Mouse (Mus musculus): Measurements from ENCODE around the gene Pigc. TPM values are rescaled to one million over a fixed set of nuclear protein-coding genes. Genes with fewer than 3 reads are reported as not detected.

Pigc gene
- total RNA-seq, 1 experiment = 6.4 TPM

DNA sequence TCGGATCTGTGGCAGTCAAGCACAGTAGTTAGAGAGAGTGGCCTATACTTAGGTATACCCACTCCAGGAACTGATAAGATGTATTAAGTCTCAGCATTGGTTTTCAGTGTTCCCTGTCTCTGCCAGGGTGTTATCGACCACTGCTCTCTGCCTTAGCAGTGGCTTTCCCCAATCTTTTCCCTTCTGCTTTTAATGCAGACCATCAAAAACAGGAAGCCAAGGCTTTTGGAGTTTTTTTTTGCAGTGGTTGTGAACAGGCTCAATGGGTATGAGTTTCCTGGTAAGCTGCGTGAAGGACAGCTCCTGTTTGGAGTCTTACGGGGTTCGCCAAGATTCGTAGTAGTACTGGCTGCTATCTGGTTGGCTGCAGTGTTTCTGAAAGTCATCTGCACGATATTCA lies 23.4 kb downstream of the Pigc start:
- Histone ChIP-seq H3K27ac (ENCODE audit: insufficient read depth, low read depth, low read length, poor library complexity, severe bottlenecking) (no peak overlapping the region), H3K9me3 (ENCODE audit: control insufficient read depth, insufficient read depth, low read depth, low read length) (no peaks in the 10 kb centered on the region), H3K4me1 (ENCODE audit: control insufficient read depth in 2 of 2, insufficient read depth in 2 of 2, low read length in 2 of 2, poor library complexity in 1 of 2) (no peaks in the 10 kb centered on the region), H3K36me3 (ENCODE audit: control insufficient read depth, insufficient read depth, low read length, poor library complexity, severe bottlenecking) (no peaks in the 10 kb centered on the region), H3K9ac (ENCODE audit: insufficient read depth, low read depth, low read length, poor library complexity, severe bottlenecking) (no peak overlapping the region), H3K4me3 (ENCODE audit: insufficient read depth in 1 of 2, low read depth in 1 of 2, low read length in 2 of 2, poor library complexity in 1 of 2, severe bottlenecking in 1 of 2) (no peak overlapping the region)
- no peak for DNase-seq (ENCODE audit: low read depth, low spot score)
- TF ChIP-seq CHD2 (IDR thresholded peaks at IDR 0.05; ENCODE audit: low read depth, low read length) (no peak), MAFK (IDR thresholded peaks at IDR 0.05; ENCODE audit: insufficient read depth, low read depth, low read length) (no peak), ZC3H11A (IDR thresholded peaks at IDR 0.05; ENCODE audit: borderline replicate concordance, low read depth, low read length) (no peak), HCFC1 (IDR thresholded peaks at IDR 0.05; ENCODE audit: borderline replicate concordance, insufficient read depth, low read length) (no peak), ZNF384 (IDR thresholded peaks at IDR 0.05; ENCODE audit: low read depth, low read length) (no peak)
- in situ Hi-C loops (cut with MboI; ENCODE audit: low sequenced_read_pairs in 2 of 2, unreplicated experiment in 2 of 2) = no loop called here

DNA sequence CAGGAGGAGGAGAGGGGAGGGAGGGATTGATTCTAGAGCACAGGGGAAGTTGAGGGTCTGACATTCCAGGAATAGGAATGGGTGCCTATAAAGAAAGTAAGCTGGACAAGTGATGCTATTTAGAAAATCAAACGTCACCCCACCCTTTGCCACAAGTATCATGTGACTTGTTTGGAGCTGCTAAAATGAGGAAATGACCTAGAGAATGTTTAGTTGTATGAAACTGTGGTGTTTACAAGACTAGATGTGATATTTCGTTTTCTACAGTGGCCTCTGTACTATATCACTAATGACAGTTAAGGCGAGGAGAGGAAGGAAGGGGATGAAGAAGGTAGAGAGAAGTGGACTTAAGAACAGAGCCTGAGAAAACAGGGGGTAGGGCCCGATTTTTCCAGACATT lies 29.8 kb downstream of the Pigc start:
- DNase-seq (ENCODE audit: low read depth, low spot score) = no peak
- Histone ChIP-seq H3K4me1 (ENCODE audit: control insufficient read depth in 2 of 2, insufficient read depth in 2 of 2, low read length in 2 of 2, poor library complexity in 1 of 2) (no peaks in the 10 kb centered on the region), H3K4me3 (ENCODE audit: insufficient read depth in 1 of 2, low read depth in 1 of 2, low read length in 2 of 2, poor library complexity in 1 of 2, severe bottlenecking in 1 of 2) (no peak overlapping the region), H3K27ac (ENCODE audit: insufficient read depth, low read depth, low read length, poor library complexity, severe bottlenecking) (no peak overlapping the region), H3K36me3 (ENCODE audit: control insufficient read depth, insufficient read depth, low read length, poor library complexity, severe bottlenecking) (no peaks in the 10 kb centered on the region), H3K9ac (ENCODE audit: insufficient read depth, low read depth, low read length, poor library complexity, severe bottlenecking) (no peak overlapping the region), H3K9me3 (ENCODE audit: control insufficient read depth, insufficient read depth, low read depth, low read length) (no peaks in the 10 kb centered on the region)
- TF ChIP-seq ZC3H11A (IDR thresholded peaks at IDR 0.05; ENCODE audit: borderline replicate concordance, low read depth, low read length) = no peak
- no peak for TF ChIP-seq ZNF384 (IDR thresholded peaks at IDR 0.05; ENCODE audit: low read depth, low read length)
- no peak for TF ChIP-seq MAFK (IDR thresholded peaks at IDR 0.05; ENCODE audit: insufficient read depth, low read depth, low read length)
- TF ChIP-seq CHD2 (IDR thresholded peaks at IDR 0.05; ENCODE audit: low read depth, low read length) = no peak
- TF ChIP-seq HCFC1 (IDR thresholded peaks at IDR 0.05; ENCODE audit: borderline replicate concordance, insufficient read depth, low read length) = no peak
- in situ Hi-C loops (cut with MboI; ENCODE audit: low sequenced_read_pairs in 2 of 2, unreplicated experiment in 2 of 2) = no loop called here

DNA sequence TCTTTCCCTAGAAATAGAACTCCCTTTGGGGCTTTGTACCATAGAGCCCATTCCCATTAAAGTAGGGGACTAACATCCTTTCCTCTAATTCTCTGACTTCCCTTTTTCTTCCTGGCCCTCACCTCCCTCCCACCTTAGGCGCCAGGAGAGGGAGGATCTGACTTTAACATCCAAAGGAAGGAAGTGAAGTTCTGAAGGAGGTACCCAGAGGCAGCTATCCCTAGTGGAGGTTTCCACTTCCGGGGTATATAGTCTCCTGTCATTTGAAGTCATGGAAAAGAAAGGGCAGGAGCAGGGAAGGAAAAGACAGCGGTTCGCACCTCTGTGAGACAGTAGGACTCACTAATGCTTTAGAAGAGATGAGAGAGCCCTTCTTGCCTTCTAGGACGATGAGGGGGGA lies 30.4 kb downstream of the Pigc start:
- Histone ChIP-seq H3K4me3 (ENCODE audit: insufficient read depth in 1 of 2, low read depth in 1 of 2, low read length in 2 of 2, poor library complexity in 1 of 2, severe bottlenecking in 1 of 2) (no peak overlapping the region), H3K27ac (ENCODE audit: insufficient read depth, low read depth, low read length, poor library complexity, severe bottlenecking) (no peak overlapping the region), H3K9ac (ENCODE audit: insufficient read depth, low read depth, low read length, poor library complexity, severe bottlenecking) (no peak overlapping the region), H3K4me1 (ENCODE audit: control insufficient read depth in 2 of 2, insufficient read depth in 2 of 2, low read length in 2 of 2, poor library complexity in 1 of 2) (no peaks in the 10 kb centered on the region), H3K36me3 (ENCODE audit: control insufficient read depth, insufficient read depth, low read length, poor library complexity, severe bottlenecking) (no peaks in the 10 kb centered on the region), H3K9me3 (ENCODE audit: control insufficient read depth, insufficient read depth, low read depth, low read length) (no peaks in the 10 kb centered on the region)
- no peak for TF ChIP-seq HCFC1 (IDR thresholded peaks at IDR 0.05; ENCODE audit: borderline replicate concordance, insufficient read depth, low read length)
- no peak for TF ChIP-seq MAFK (IDR thresholded peaks at IDR 0.05; ENCODE audit: insufficient read depth, low read depth, low read length)
- TF ChIP-seq ZNF384 (IDR thresholded peaks at IDR 0.05; ENCODE audit: low read depth, low read length) = no peak
- no peak for TF ChIP-seq ZC3H11A (IDR thresholded peaks at IDR 0.05; ENCODE audit: borderline replicate concordance, low read depth, low read length)
- no peak for TF ChIP-seq CHD2 (IDR thresholded peaks at IDR 0.05; ENCODE audit: low read depth, low read length)
- DNase-seq (ENCODE audit: low read depth, low spot score) = no peak
- in situ Hi-C loops (cut with MboI; ENCODE audit: low sequenced_read_pairs in 2 of 2, unreplicated experiment in 2 of 2) = no loop called here

DNA sequence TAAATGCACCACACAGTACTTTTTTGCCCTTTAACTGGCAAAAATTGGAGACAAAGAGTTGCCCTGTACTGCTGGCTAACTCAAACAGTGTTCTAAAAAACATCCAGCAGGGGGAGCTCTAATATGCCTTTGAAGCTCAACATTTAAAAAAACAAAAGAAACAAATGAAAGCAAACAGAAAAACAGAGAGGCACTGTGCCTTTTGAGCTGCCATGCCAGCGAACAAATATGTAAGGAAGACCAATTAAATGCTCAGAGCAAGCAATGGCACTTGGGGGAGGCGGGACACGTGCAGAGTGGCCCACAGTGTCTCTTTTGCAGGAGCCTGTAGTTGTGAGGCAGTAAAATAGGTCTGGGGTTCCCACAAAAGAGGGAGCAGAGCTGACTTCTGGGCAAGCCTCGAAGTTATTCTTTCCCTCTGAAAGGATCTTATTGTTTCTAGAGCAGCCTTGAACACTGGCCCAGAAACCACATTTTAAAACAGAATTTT lies 30.9 kb downstream of the Pigc start:
- H3K9me3 ChIP-seq (ENCODE audit: control insufficient read depth, insufficient read depth, low read depth, low read length) = no peaks in the 10 kb centered on the region
- no peak overlapping the region for H3K9ac ChIP-seq (ENCODE audit: insufficient read depth, low read depth, low read length, poor library complexity, severe bottlenecking)
- no peak overlapping the region for H3K4me3 ChIP-seq (ENCODE audit: insufficient read depth in 1 of 2, low read depth in 1 of 2, low read length in 2 of 2, poor library complexity in 1 of 2, severe bottlenecking in 1 of 2)
- in situ Hi-C loops (cut with MboI; ENCODE audit: low sequenced_read_pairs in 2 of 2, unreplicated experiment in 2 of 2) = loop anchor here in 1 of 2 experiments (25.0 kb wide), 1 partner anchor 312 kb away; no protein-coding TSS in a partner anchor
- peak; percentile 58 for DNase-seq (ENCODE audit: low read depth, low spot score)
- H3K27ac ChIP-seq (ENCODE audit: insufficient read depth, low read depth, low read length, poor library complexity, severe bottlenecking) = no peak overlapping the region
- H3K4me1 ChIP-seq (ENCODE audit: control insufficient read depth in 2 of 2, insufficient read depth in 2 of 2, low read length in 2 of 2, poor library complexity in 1 of 2) = no peaks in the 10 kb centered on the region
- no peaks in the 10 kb centered on the region for H3K36me3 ChIP-seq (ENCODE audit: control insufficient read depth, insufficient read depth, low read length, poor library complexity, severe bottlenecking)
- TF ChIP-seq ZNF384 (IDR thresholded peaks at IDR 0.05; ENCODE audit: low read depth, low read length) (peak; percentile 84), HCFC1 (IDR thresholded peaks at IDR 0.05; ENCODE audit: borderline replicate concordance, insufficient read depth, low read length) (no peak), ZC3H11A (IDR thresholded peaks at IDR 0.05; ENCODE audit: borderline replicate concordance, low read depth, low read length) (peak; percentile 49; the same call in 1 of the 2 replicates), CHD2 (IDR thresholded peaks at IDR 0.05; ENCODE audit: low read depth, low read length) (no peak)

DNA sequence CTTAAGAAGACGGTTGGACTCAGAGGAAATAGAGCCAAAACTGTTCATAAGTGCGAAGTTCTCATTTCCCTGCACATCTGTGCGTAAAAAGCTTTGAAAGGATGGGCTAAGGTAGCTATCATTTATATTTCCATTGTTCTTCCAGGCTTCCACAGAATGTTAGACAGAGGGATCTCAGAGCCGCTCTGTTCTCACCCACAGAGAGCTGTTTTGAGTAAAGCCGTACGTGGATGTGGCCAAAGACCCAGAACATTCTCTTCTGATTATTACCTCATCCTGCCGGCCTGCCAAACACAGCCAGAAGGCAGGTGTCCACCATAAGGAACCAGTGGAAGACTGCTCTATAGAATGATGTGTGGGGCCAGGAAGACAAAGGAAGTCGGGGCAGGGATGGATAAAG lies 32.3 kb downstream of the Pigc start:
- no peak for TF ChIP-seq MAFK (IDR thresholded peaks at IDR 0.05; ENCODE audit: insufficient read depth, low read depth, low read length)
- TF ChIP-seq ZNF384 (IDR thresholded peaks at IDR 0.05; ENCODE audit: low read depth, low read length) = no peak
- no peak for TF ChIP-seq HCFC1 (IDR thresholded peaks at IDR 0.05; ENCODE audit: borderline replicate concordance, insufficient read depth, low read length)
- TF ChIP-seq ZC3H11A (IDR thresholded peaks at IDR 0.05; ENCODE audit: borderline replicate concordance, low read depth, low read length) = no peak
- no peak for TF ChIP-seq CHD2 (IDR thresholded peaks at IDR 0.05; ENCODE audit: low read depth, low read length)
- Histone ChIP-seq H3K27ac (ENCODE audit: insufficient read depth, low read depth, low read length, poor library complexity, severe bottlenecking) (no peak overlapping the region), H3K9me3 (ENCODE audit: control insufficient read depth, insufficient read depth, low read depth, low read length) (no peaks in the 10 kb centered on the region), H3K4me1 (ENCODE audit: control insufficient read depth in 2 of 2, insufficient read depth in 2 of 2, low read length in 2 of 2, poor library complexity in 1 of 2) (no peaks in the 10 kb centered on the region), H3K36me3 (ENCODE audit: control insufficient read depth, insufficient read depth, low read length, poor library complexity, severe bottlenecking) (no peaks in the 10 kb centered on the region), H3K4me3 (ENCODE audit: insufficient read depth in 1 of 2, low read depth in 1 of 2, low read length in 2 of 2, poor library complexity in 1 of 2, severe bottlenecking in 1 of 2) (no peak overlapping the region), H3K9ac (ENCODE audit: insufficient read depth, low read depth, low read length, poor library complexity, severe bottlenecking) (no peak overlapping the region)
- in situ Hi-C loops (cut with MboI; ENCODE audit: low sequenced_read_pairs in 2 of 2, unreplicated experiment in 2 of 2) = loop anchor here in 1 of 2 experiments (25.0 kb wide), 1 partner anchor 311 kb away; no protein-coding TSS in a partner anchor
- DNase-seq (ENCODE audit: low read depth, low spot score) = no peak

All from ES-E14 (cell line).